Mouse (Mus musculus): Measurements from ENCODE around the gene Map3k7. TPM values are rescaled to one million over a fixed set of nuclear protein-coding genes. Genes with fewer than 3 reads are reported as not detected.

The Map3k7 gene
- total and polyA plus RNA-seq, 3 experiments = 31.2 to 54.2 TPM; not detected in 1

DNA sequence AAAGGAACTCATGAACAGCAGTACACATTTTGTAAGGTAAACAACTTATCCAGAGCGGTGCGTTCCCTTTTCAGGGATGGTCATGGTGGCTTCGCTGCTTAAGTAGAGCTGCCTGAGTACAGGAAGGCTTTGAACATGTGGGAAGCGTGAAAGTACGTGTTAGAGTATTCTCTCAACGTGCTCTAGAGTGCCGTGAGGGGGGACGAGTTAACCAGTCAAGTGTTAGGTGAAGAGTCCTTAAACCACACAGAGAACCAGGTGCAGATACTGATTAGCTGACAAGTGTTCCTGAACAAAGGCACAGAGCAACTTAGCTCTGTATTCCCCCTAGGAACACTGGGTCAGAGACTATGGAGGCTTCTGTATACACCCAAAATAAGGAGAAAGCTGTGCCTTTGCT is 18.0 kb downstream of the Map3k7 start:
- H3K36me3 ChIP-seq (ENCODE audit: control insufficient read depth in 1 of 2, insufficient read depth in 2 of 2, low read length in 2 of 2) = peaks cover 0 to 23% of the 10 kb centered on the region in 2 experiments; a peak in 2 of 4 replicates
- no peaks in the 10 kb centered on the region for H3K9me3 ChIP-seq (replicated peaks; ENCODE audit: insufficient read depth, low read length)
- H3K79me2 ChIP-seq (ENCODE audit: control insufficient read depth, insufficient read depth, low read length, poor library complexity) = no peaks in the 10 kb centered on the region
- no peak overlapping the region for H3K9ac ChIP-seq (ENCODE audit: control insufficient read depth, low read depth, low read length, poor library complexity, severe bottlenecking)
- DNase-seq (ENCODE audit: low read depth, low spot score) = no peak
- H3K4me1 ChIP-seq (ENCODE audit: control insufficient read depth in 1 of 2, insufficient read depth in 2 of 2, low read length in 2 of 2) = no peaks in the 10 kb centered on the region
- no peaks in the 10 kb centered on the region for H3K27me3 ChIP-seq (ENCODE audit: control insufficient read depth in 1 of 2, insufficient read depth in 2 of 2, low read length in 2 of 2)
- TF ChIP-seq RCOR1 (IDR thresholded peaks at IDR 0.05; ENCODE audit: low read depth, low read length) (no peak), SMC3 (IDR thresholded peaks at IDR 0.05; ENCODE audit: low read depth, low read length) (no peak), MXI1 (IDR thresholded peaks at IDR 0.05; ENCODE audit: low read depth, low read length) (no peak), TCF12 (IDR thresholded peaks at IDR 0.05; ENCODE audit: low read depth, low read length) (no peak), BHLHE40 (IDR thresholded peaks at IDR 0.05; ENCODE audit: borderline replicate concordance, low read depth, low read length) (no peak), POLR2AphosphoS5 (IDR thresholded peaks at IDR 0.05; ENCODE audit: borderline replicate concordance, low read depth, low read length) (no peak), ZKSCAN1 (IDR thresholded peaks at IDR 0.05; ENCODE audit: low read depth, low read length) (no peak), ZMIZ1 (IDR thresholded peaks at IDR 0.05; ENCODE audit: low read depth, low read length) (no peak), SIN3A (IDR thresholded peaks at IDR 0.05; ENCODE audit: low read length) (no peak), USF2 (IDR thresholded peaks at IDR 0.05; ENCODE audit: borderline replicate concordance in 1 of 2, insufficient read depth in 1 of 2, low read depth in 1 of 2, low read length in 2 of 2) (no peak), GATA1 (IDR thresholded peaks at IDR 0.05; ENCODE audit: low read depth, low read length) (no peak), MAZ (IDR thresholded peaks at IDR 0.05; ENCODE audit: low read depth, low read length) (no peak)
- H3K27ac ChIP-seq (ENCODE audit: control insufficient read depth, low read depth, low read length) = no peak overlapping the region
- no peak overlapping the region for H3K4me3 ChIP-seq (ENCODE audit: control insufficient read depth in 1 of 2, insufficient read depth in 1 of 2, low read depth in 2 of 2, low read length in 2 of 2)

DNA sequence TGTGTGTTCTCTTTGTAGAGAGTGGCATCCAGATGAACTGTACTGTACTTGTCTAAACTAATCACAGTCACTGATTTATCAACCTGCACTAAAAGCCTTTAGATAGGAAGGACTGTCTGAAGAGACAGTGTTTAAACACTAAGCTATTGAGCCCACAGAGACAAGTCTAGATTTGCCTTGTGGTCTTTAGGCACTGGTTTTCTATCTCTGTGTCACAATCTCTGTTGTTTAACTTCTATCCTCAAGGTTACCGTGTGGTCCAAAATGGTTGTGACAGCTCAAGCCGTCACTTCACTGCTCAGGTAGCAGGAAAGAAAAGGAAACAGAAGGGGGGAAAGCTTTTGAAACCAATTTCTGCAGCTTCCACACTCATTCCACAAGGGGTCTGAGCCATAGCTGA is 29.5 kb downstream of the Map3k7 start:
- no peak overlapping the region for H3K4me3 ChIP-seq (ENCODE audit: control insufficient read depth in 1 of 2, insufficient read depth in 1 of 2, low read depth in 2 of 2, low read length in 2 of 2)
- H3K27ac ChIP-seq (ENCODE audit: control insufficient read depth, low read depth, low read length) = no peak overlapping the region
- no peak overlapping the region for H3K9ac ChIP-seq (ENCODE audit: control insufficient read depth, low read depth, low read length, poor library complexity, severe bottlenecking)
- H3K36me3 ChIP-seq (ENCODE audit: control insufficient read depth in 1 of 2, insufficient read depth in 2 of 2, low read length in 2 of 2) = peaks cover 8 to 9% of the 10 kb centered on the region in 2 experiments
- TF ChIP-seq ZNF384 (IDR thresholded peaks at IDR 0.05; ENCODE audit: low read depth, low read length) (no peak), ETS1 (IDR thresholded peaks at IDR 0.05; ENCODE audit: low read depth, low read length) (no peak), MYB (IDR thresholded peaks at IDR 0.05; ENCODE audit: low read depth, low read length) (no peak), USF1 (IDR thresholded peaks at IDR 0.05; ENCODE audit: low read depth, low read length) (no peak), CHD1 (IDR thresholded peaks at IDR 0.05; ENCODE audit: low read depth, low read length) (no peak), POLR2AphosphoS2 (IDR thresholded peaks at IDR 0.05; ENCODE audit: low read length) (no peak), NELFE (IDR thresholded peaks at IDR 0.05; ENCODE audit: low read depth, low read length) (no peak), NRF1 (IDR thresholded peaks at IDR 0.05; ENCODE audit: insufficient read depth, low read depth, low read length, poor library complexity, severe bottlenecking) (no peak), CTCF (IDR thresholded peaks at IDR 0.05 in 2 of 3, conservative IDR thresholded peaks at IDR 0.05 in 1 of 3; ENCODE audit: control insufficient read depth in 1 of 3, insufficient read depth in 1 of 3, low read depth in 2 of 3, low read length in 3 of 3, poor library complexity in 1 of 3, severe bottlenecking in 1 of 3) (no peak), BHLHE40 (IDR thresholded peaks at IDR 0.05; ENCODE audit: borderline replicate concordance, low read depth, low read length) (no peak), EP300 (IDR thresholded peaks at IDR 0.05; ENCODE audit: low read depth in 1 of 2, low read length in 2 of 2) (no peak), ZMIZ1 (IDR thresholded peaks at IDR 0.05; ENCODE audit: low read depth, low read length) (no peak), POLR2A (IDR thresholded peaks at IDR 0.05; ENCODE audit: control insufficient read depth in 1 of 2, insufficient read depth in 1 of 2, low read depth in 1 of 2, low read length in 2 of 2, poor library complexity in 1 of 2) (no peak), TAL1 (IDR thresholded peaks at IDR 0.05; ENCODE audit: low read length) (no peak), MYC (IDR thresholded peaks at IDR 0.05; ENCODE audit: low read depth, low read length) (no peak), MAX (IDR thresholded peaks at IDR 0.05; ENCODE audit: low read length) (no peak), GABPA (IDR thresholded peaks at IDR 0.05; ENCODE audit: low read depth, low read length) (no peak)
- H3K9me3 ChIP-seq (replicated peaks; ENCODE audit: insufficient read depth, low read length) = no peaks in the 10 kb centered on the region
- H3K4me1 ChIP-seq (ENCODE audit: control insufficient read depth in 1 of 2, insufficient read depth in 2 of 2, low read length in 2 of 2) = peaks cover 0 to 5% of the 10 kb centered on the region in 2 experiments; a peak in 2 of 4 replicates
- H3K79me2 ChIP-seq (ENCODE audit: control insufficient read depth, insufficient read depth, low read length, poor library complexity) = no peaks in the 10 kb centered on the region
- no peaks in the 10 kb centered on the region for H3K27me3 ChIP-seq (ENCODE audit: control insufficient read depth in 1 of 2, insufficient read depth in 2 of 2, low read length in 2 of 2)
- no peak for DNase-seq (ENCODE audit: low read depth, low spot score)
